Mouse (Mus musculus) limb, embryonic 12.5 days (tissue): ENCODE measurements around the gene Slc30a4. TPM values are rescaled to one million over a fixed set of nuclear protein-coding genes. Genes with fewer than 3 reads are reported as not detected.

Experiments used
- ATAC-seq: fragments of 200-750 bp; cut with Nextera tagmentation; 2 replicates; pipeline ENCODE4 v1.8.0; 2017; ENCODE audit warnings: low read depth, moderate TSS enrichment; ENCODE audit not compliant: insufficient number of reproducible peaks, insufficient read depth, low FRiP score, low TSS enrichment
- H3K27ac ChIP-seq: fragments of 300-500 bp; sonication (generic); 2 replicates; pipeline ENCODE4 v1.5.1; 2016; ENCODE audit warnings: mild to moderate bottlenecking, moderate library complexity
- H3K27me3 ChIP-seq: fragments of 300-500 bp; sonication (generic); 2 replicates; pipeline ENCODE4 v1.6.1; 2016; ENCODE audit warnings: mild to moderate bottlenecking, moderate library complexity
- H3K36me3 ChIP-seq: fragments of 300-500 bp; sonication (generic); 2 replicates; pipeline ENCODE4 v1.6.1; 2016; ENCODE audit warnings: mild to moderate bottlenecking, moderate library complexity
- H3K4me1 ChIP-seq: fragments of 300-500 bp; sonication (generic); replicated peaks from 2 replicates; pipeline ENCODE4 v1.6.1; 2016
- H3K4me2 ChIP-seq: fragments of 300-500 bp; sonication (generic); 2 replicates; pipeline ENCODE4 v1.6.1; 2016; ENCODE audit warnings: mild to moderate bottlenecking, moderate library complexity
- H3K4me3 ChIP-seq: fragments of 300-500 bp; sonication (generic); replicated peaks from 2 replicates; pipeline ENCODE4 v1.5.1; 2016; ENCODE audit warnings: mild to moderate bottlenecking
- H3K9ac ChIP-seq: fragments of 300-500 bp; sonication (generic); replicated peaks from 2 replicates; pipeline ENCODE4 v1.6.1; 2016; ENCODE audit warnings: mild to moderate bottlenecking, moderate library complexity
- H3K9me3 ChIP-seq: fragments of 300-500 bp; sonication (generic); 2 replicates; pipeline ENCODE4 v1.6.1; 2016; ENCODE audit warnings: mild to moderate bottlenecking, moderate library complexity
- WGBS: fragments of 180-500 bp; shearing (Covaris S2); methylation state at CpG from one replicate; pipeline ENCODE4 v1.1.7; 2016; 5-methylcytosine and 5-hydroxymethylcytosine counted together
- polyA plus RNA-seq: library from polyadenylated mRNA; unstranded; fragments of >200 nt; fragmentation: Nextera tagmentation; extraction: Ambion mirVana; gene quantifications from 2 replicates; pipeline ENCODE4 v1.2.1, GENCODE M21; 2016

Slc30a4 gene
- polyA plus RNA-seq, 1 experiment from 2014 or later, result 11.1 TPM

- H3K4me1 ChIP-seq, result no peaks in the 10 kb centered on the region
- H3K27ac ChIP-seq, result no peak overlapping the region
- no peaks in the 10 kb centered on the region for H3K36me3 ChIP-seq
- H3K27me3 ChIP-seq, result no peaks in the 10 kb centered on the region
- no peak overlapping the region for H3K4me3 ChIP-seq
- no peak for ATAC-seq
- whole genome bisulfite sequencing, result 84% methylated on average over 2 of the region's 2 CpGs
- no peak overlapping the region for H3K9ac ChIP-seq
- H3K4me2 ChIP-seq, result no peak overlapping the region
- H3K9me3 ChIP-seq, result no peaks in the 10 kb centered on the region
Measured at GRCm38 (mm10) chr2:122712848-122713247, 10.4 kb upstream of the Slc30a4 start.

DNA sequence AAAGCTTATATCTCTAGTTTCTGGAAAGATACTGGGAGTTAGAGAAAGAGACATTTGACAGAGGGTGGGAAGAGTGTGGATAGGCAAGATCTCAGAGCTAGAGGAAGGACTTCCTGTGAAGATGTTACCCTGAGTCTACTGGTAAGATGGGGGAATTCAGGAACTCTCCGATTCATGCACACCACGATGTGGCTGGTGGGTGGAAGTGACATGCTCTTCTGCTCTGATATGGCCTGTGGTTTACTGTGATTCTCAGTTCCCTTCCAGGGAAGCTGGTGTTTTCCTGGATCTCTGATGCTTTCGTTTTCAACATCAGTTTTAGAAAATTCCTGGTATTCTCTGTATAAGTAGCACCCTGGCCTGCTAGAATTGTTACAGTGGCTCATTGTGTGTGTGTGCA lies 9.4 kb upstream of the Slc30a4 start:
- H3K4me3 ChIP-seq, result no peak overlapping the region
- H3K9me3 ChIP-seq, result no peaks in the 10 kb centered on the region
- 83% methylated on average over 3 of the region's 3 CpGs for WGBS
- no peak for ATAC-seq
- no peaks in the 10 kb centered on the region for H3K36me3 ChIP-seq
- no peaks in the 10 kb centered on the region for H3K4me1 ChIP-seq
- no peak overlapping the region for H3K27ac ChIP-seq
- H3K9ac ChIP-seq, result no peak overlapping the region
- H3K27me3 ChIP-seq, result no peaks in the 10 kb centered on the region
- H3K4me2 ChIP-seq, result no peak overlapping the region

- 0 out of 2 replicates have a peak, but pooled peaks cover under 1% of the 10 kb centered on the region for H3K27me3 ChIP-seq
- no peak for ATAC-seq
- H3K27ac ChIP-seq, result no peak overlapping the region
- no peaks in the 10 kb centered on the region for H3K9me3 ChIP-seq
- WGBS, result 83% methylated on average over 1 of the region's 1 CpGs
- H3K4me2 ChIP-seq, result no peak overlapping the region
- no peaks in the 10 kb centered on the region for H3K36me3 ChIP-seq
- no peak overlapping the region for H3K4me3 ChIP-seq
- no peaks in the 10 kb centered on the region for H3K4me1 ChIP-seq
- H3K9ac ChIP-seq, result no peak overlapping the region
Measured at GRCm38 (mm10) chr2:122709156-122709555, 6.7 kb upstream of the Slc30a4 start.

DNA sequence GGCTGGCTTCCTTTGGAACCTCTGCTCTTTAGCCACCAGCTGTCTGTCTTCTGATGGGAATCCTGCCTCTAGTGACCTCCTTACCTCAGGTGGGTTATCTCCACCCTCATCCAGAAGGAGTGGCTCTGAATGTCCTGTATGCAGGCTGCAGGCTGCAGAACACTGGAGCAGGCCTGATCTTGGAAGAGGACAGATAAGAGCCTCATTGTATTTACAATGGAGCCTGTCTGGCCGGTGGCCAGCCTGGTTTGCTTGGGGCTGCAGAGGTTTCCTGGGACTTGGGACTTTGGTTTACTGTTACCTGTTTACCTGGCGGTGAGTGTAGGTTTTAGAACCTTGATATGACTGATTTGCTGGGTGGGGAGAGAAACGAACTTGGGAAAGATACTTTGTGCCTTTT lies 5.6 kb upstream of the Slc30a4 start:
- H3K4me2 ChIP-seq, result no peak overlapping the region
- WGBS, result 68% methylated on average over 3 of the region's 3 CpGs
- H3K36me3 ChIP-seq, result no peaks in the 10 kb centered on the region
- no peak for ATAC-seq
- H3K4me1 ChIP-seq, result no peaks in the 10 kb centered on the region
- no peak overlapping the region for H3K9ac ChIP-seq
- no peaks in the 10 kb centered on the region for H3K9me3 ChIP-seq
- no peak overlapping the region for H3K4me3 ChIP-seq
- 0 out of 2 replicates have a peak, but pooled peaks cover 4% of the 10 kb centered on the region for H3K27me3 ChIP-seq
- H3K27ac ChIP-seq, result no peak overlapping the region

- Histone ChIP-seq H3K4me3 (no peak overlapping the region), H3K9ac (no peak overlapping the region), H3K27me3 (0 out of 2 replicates have a peak, but pooled peaks cover 4% of the 10 kb centered on the region), H3K36me3 (no peaks in the 10 kb centered on the region), H3K27ac (no peak overlapping the region), H3K4me1 (peaks cover 10% of the 10 kb centered on the region), H3K9me3 (no peaks in the 10 kb centered on the region), H3K4me2 (no peak overlapping the region)
- ATAC-seq, result no peak
- 88% methylated on average over 2 of the region's 2 CpGs for WGBS
Measured at GRCm38 (mm10) chr2:122704572-122704971, 2.1 kb upstream of the Slc30a4 start.

DNA sequence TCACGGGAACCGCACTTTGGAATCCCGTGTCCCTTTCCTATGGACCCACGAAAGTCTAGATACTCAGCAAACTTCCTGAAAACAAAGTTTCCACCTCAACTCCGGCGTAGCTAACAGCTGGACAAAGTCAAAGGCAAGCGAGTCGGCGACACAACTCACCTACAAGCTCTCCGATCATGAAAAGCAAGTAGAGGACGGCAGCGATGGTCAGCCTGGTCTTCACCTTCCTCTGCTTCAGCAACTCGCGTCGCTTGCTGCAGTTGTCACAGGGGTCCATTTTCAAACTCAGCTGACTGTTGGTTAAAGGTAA lies 637 bp downstream of the Slc30a4 start:
- Histone ChIP-seq H3K27me3 (0 out of 2 replicates have a peak, but pooled peaks cover 4% of the 10 kb centered on the region), H3K9me3 (no peaks in the 10 kb centered on the region), H3K4me2 (peak overlapping the region; percentile 75), H3K27ac (peak overlapping the region; percentile 80; the same call in 1 of the 2 replicates), H3K9ac (peak overlapping the region; percentile 82), H3K4me1 (peaks cover 10% of the 10 kb centered on the region), H3K36me3 (no peaks in the 10 kb centered on the region), H3K4me3 (peak overlapping the region; percentile 76)
- WGBS, result under 1% methylated on average over 15 of the region's 15 CpGs
- no peak for ATAC-seq

GRCm38 (mm10) chr2:122701012-122701411 lies 1.5 kb downstream of the Slc30a4 start:
- ATAC-seq, result no peak
- Histone ChIP-seq H3K27me3 (0 out of 2 replicates have a peak, but pooled peaks cover 4% of the 10 kb centered on the region), H3K4me1 (peaks cover 10% of the 10 kb centered on the region), H3K36me3 (no peaks in the 10 kb centered on the region), H3K9ac (no peak overlapping the region), H3K4me2 (peak overlapping the region; percentile 75), H3K9me3 (no peaks in the 10 kb centered on the region), H3K4me3 (peak overlapping the region; percentile 76), H3K27ac (no peak overlapping the region)
- 71% methylated on average over 8 of the region's 8 CpGs for WGBS

- Histone ChIP-seq H3K9ac (no peak overlapping the region), H3K27ac (no peak overlapping the region), H3K4me1 (peaks cover 10% of the 10 kb centered on the region), H3K4me3 (no peak overlapping the region), H3K9me3 (no peaks in the 10 kb centered on the region), H3K27me3 (no peaks in the 10 kb centered on the region), H3K36me3 (no peaks in the 10 kb centered on the region), H3K4me2 (no peak overlapping the region)
- no peak for ATAC-seq
- 65% methylated on average over 2 of the region's 2 CpGs for WGBS
Measured at GRCm38 (mm10) chr2:122697526-122697925, 4.9 kb downstream of the Slc30a4 start.

- WGBS, result 82% methylated on average over 6 of the region's 6 CpGs
- Histone ChIP-seq H3K36me3 (peaks cover 9% of the 10 kb centered on the region; the same call in 1 of the 2 replicates), H3K4me1 (no peaks in the 10 kb centered on the region), H3K4me2 (no peak overlapping the region), H3K27ac (no peak overlapping the region), H3K4me3 (no peak overlapping the region), H3K27me3 (no peaks in the 10 kb centered on the region), H3K9ac (no peak overlapping the region), H3K9me3 (peaks cover 6% of the 10 kb centered on the region)
- no peak for ATAC-seq
Measured at GRCm38 (mm10) chr2:122686665-122687064, 15.8 kb downstream of the Slc30a4 start.

GRCm38 (mm10) chr2:122683641-122684040 lies 18.8 kb downstream of the Slc30a4 start:
- H3K9me3 ChIP-seq, result peaks cover 11% of the 10 kb centered on the region
- no peak overlapping the region for H3K27ac ChIP-seq
- no peak overlapping the region for H3K9ac ChIP-seq
- ATAC-seq, result no peak
- WGBS, result 88% methylated on average over 1 of the region's 1 CpGs
- H3K4me1 ChIP-seq, result no peaks in the 10 kb centered on the region
- H3K36me3 ChIP-seq, result peaks cover 9% of the 10 kb centered on the region; the same call in 1 of the 2 replicates
- no peaks in the 10 kb centered on the region for H3K27me3 ChIP-seq
- H3K4me3 ChIP-seq, result no peak overlapping the region
- H3K4me2 ChIP-seq, result no peak overlapping the region

DNA sequence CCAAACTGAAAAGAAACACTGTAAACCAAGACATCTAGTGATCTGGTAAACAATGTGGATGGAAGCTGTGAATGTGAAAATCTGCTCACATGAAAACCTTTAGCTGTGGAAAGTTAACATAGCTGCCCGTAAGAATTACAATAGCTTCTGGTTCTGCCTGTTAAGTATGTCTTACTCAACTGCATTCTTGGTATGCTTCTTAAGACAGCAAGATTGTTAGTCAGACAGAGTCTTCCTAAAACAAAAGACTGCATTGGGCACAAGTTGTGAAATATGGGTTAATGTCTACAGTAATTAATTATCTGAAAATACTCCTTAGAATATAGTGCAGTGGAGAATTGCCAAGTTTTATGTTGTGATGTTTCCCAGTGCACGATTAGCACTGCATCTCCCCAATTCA lies 19.9 kb downstream of the Slc30a4 start:
- Histone ChIP-seq H3K4me2 (no peak overlapping the region), H3K9ac (no peak overlapping the region), H3K9me3 (peaks cover 11% of the 10 kb centered on the region), H3K27me3 (no peaks in the 10 kb centered on the region), H3K36me3 (no peaks in the 10 kb centered on the region), H3K4me3 (no peak overlapping the region), H3K27ac (no peak overlapping the region), H3K4me1 (no peaks in the 10 kb centered on the region)
- 83% methylated on average over 2 of the region's 2 CpGs for WGBS
- no peak for ATAC-seq

- Histone ChIP-seq H3K27ac (no peak overlapping the region), H3K36me3 (no peaks in the 10 kb centered on the region), H3K4me2 (no peak overlapping the region), H3K4me1 (no peaks in the 10 kb centered on the region), H3K4me3 (no peak overlapping the region), H3K9me3 (peaks cover 11% of the 10 kb centered on the region), H3K9ac (no peak overlapping the region), H3K27me3 (no peaks in the 10 kb centered on the region)
- ATAC-seq, result no peak; the same call in 1 of the 2 replicates
- 84% methylated on average over 5 of the region's 5 CpGs for WGBS
Measured at GRCm38 (mm10) chr2:122681379-122682137, 20.9 kb downstream of the Slc30a4 start.
